25 mouse cellular contexts compared by ENCODE assay signal in the genomic region with DNA sequence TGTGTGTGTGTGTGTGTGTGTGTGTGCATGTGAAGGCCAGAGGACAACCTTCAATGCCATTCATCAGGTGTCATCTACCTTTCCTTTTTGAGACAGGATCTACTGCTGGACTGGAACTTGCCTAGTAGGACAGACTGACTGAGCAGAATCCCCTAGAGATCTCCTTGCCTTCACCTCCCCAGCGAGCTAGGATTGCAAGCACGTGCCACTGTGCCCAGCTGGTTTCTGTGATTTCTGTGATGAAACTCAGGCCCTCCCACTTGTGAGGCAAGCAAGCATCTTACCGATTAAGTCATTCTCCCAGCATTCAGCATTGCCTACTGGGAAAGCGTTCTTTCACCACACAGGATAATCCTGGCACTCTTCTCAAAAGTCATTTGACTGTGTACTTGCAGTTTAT. TPM values are rescaled to one million over a fixed set of nuclear protein-coding genes. Genes with fewer than 3 reads are reported as not detected.
DNase-seq lines count a peak whose midpoint lies in the region.
"Had no signal": no experiment of that assay in that cellular context is flagged by ENCODE, and none has a peak within 500 bp of the region (broad histone marks: within the 10 kb centered on the region; RNA-seq: fewer than 3 reads in every experiment).

No protein-coding gene starts in this region.

- intact Hi-C loops in heart, postnatal 10 days (cut with DNase I) = no loop called here

- peak; percentile 10 for DNase-seq in adrenal gland, adult 2 months
- no peak for DNase-seq in adrenal gland, postnatal 4 days (ENCODE audit: low spot score in 2 of 2)
- peak; percentile 64 for DNase-seq in heart, adult 11 months
- DNase-seq in heart, postnatal 10 days = no peak
- DNase-seq in NIH3T3 (ENCODE audit: low read depth) = peak; percentile 40
- DNase-seq in gonadal fat pad, adult 2 months (ENCODE audit: low read depth) = peak; percentile 9
- DNase-seq in yolk sac, embryonic 10.5 days (ENCODE audit: low spot score) = no peak
- DNase-seq: cerebellum, adult 11-12 months; cerebellum, adult 8-10 months; cerebellum, postnatal 10 days; gastrocnemius, postnatal 10 days; gastrocnemius, postnatal 36 days; heart, postnatal 14 days; heart, postnatal 4 days had no signal

RNA-seq across cellular contexts. Expression of a gene that starts 13.2 kb away (rescaled TPM):
- under 1 TPM in 1 of 2 experiments, not detected in 1; 0.28 TPM for total RNA-seq in adrenal gland, adult 2 months (2021)
- polyA plus RNA-seq in adrenal gland, adult 2 months (2012; rRNA removed) = 0.03 TPM in 1 of 2 replicates, not detected in the other
- under 1 TPM in 1 of 2 experiments, not detected in 1; 0.11 TPM for total RNA-seq in adrenal gland, postnatal 4 days (2021)
- total RNA-seq in heart, postnatal 10 days (2021) = not detected
- polyA plus RNA-seq in gonadal fat pad, adult 2 months (2012; rRNA removed) = 0.76 and 1.2 TPM in 2 replicates
- total RNA-seq: ES-E14; gastrocnemius, postnatal 10 days; heart, adult 18-20 months; heart, postnatal 14 days; heart, postnatal 4 days had no signal
- polyA plus RNA-seq: embryonic facial prominence, embryonic 11.5 days; forebrain, embryonic 10.5 days; heart, embryonic 12.5 days; heart, embryonic 15.5 days; hindbrain, embryonic 11.5 days; intestine, embryonic 16.5 days had no signal

RNA-seq across cellular contexts. Expression of a gene that starts 43.4 kb away (rescaled TPM):
- not detected for total RNA-seq in adrenal gland, adult 2 months (2021)
- not detected in 2 replicates for polyA plus RNA-seq in adrenal gland, adult 2 months (2012; rRNA removed)
- total RNA-seq in adrenal gland, postnatal 4 days (2021) = not detected
- total RNA-seq in heart, postnatal 10 days (2021) = not detected
- 251 and 406 TPM in 2 replicates for polyA plus RNA-seq in gonadal fat pad, adult 2 months (2012; rRNA removed)
- total RNA-seq: gastrocnemius, adult 18-20 months; gastrocnemius, postnatal 10 days; gastrocnemius, postnatal 36 days; heart, adult 18-20 months; heart, postnatal 14 days; heart, postnatal 4 days; hindbrain, postnatal 0 days had no signal
- polyA plus RNA-seq: brain, embryonic 14.5 days had no signal

Comparison
In these comparisons a context has a peak if more than half of its experiments do, and no peak if none do; other contexts are left out.
1. DNase-seq: peak in adrenal gland, adult 2 months (single experiment), heart, adult 11 months (single experiment), NIH3T3 (single experiment) and gonadal fat pad, adult 2 months (single experiment); none in adrenal gland, postnatal 4 days (0 of 2), heart, postnatal 10 days (0 of 2) and yolk sac, embryonic 10.5 days (single experiment).